Mouse (Mus musculus) limb, embryonic 14.5 days (tissue): ENCODE results near the gene Bckdk. TPM values are rescaled to one million over a fixed set of nuclear protein-coding genes. Genes with fewer than 3 reads are reported as not detected.
A peak's percentile ranks its signal among the peaks of the same experiment; 100 is the strongest.
"Not testable (repeated sequence)": the region's sequence is repeated elsewhere in the genome, so short reads cannot be mapped to it uniquely, and the experiment has no call there.

Experiments used
- ATAC-seq: fragments of 200-750 bp; cut with Nextera tagmentation; 2 replicates; pipeline ENCODE4 v1.8.0; 2017; ENCODE audit warnings: low read depth, moderate number of reproducible peaks, moderate TSS enrichment; ENCODE audit not compliant: low FRiP score
- DNase-seq: peaks from one replicate; pipeline ENCODE4 v3.0.0-alpha.2; 2015; ENCODE audit warnings: low spot score
- H3K27ac ChIP-seq: fragments of 300-500 bp; sonication (generic); replicated peaks from 2 replicates; pipeline ENCODE4 v1.5.1; 2014; ENCODE audit warnings: low read depth, mild to moderate bottlenecking, low read length, moderate library complexity, mixed read lengths
- H3K27me3 ChIP-seq: fragments of 300-500 bp; sonication (generic); 2 replicates; pipeline ENCODE4 v1.6.1; 2014; ENCODE audit warnings: low read length, mixed read lengths; ENCODE audit not compliant: control insufficient read depth, insufficient read depth
- H3K36me3 ChIP-seq: fragments of 300-500 bp; sonication (generic); 2 replicates; pipeline ENCODE4 v1.6.1; 2014; ENCODE audit warnings: mild to moderate bottlenecking, low read length, moderate library complexity, mixed read lengths; ENCODE audit not compliant: control insufficient read depth, insufficient read depth
- H3K4me1 ChIP-seq: fragments of 300-500 bp; sonication (generic); 2 replicates; pipeline ENCODE4 v1.6.1; 2014; ENCODE audit warnings: antibody characterized with exemption, low read length, mixed read lengths; ENCODE audit not compliant: control insufficient read depth, insufficient read depth
- H3K4me2 ChIP-seq: fragments of 300-500 bp; sonication (generic); replicated peaks from 2 replicates; pipeline ENCODE4 v1.6.1; 2014; ENCODE audit warnings: low read depth, mild to moderate bottlenecking, low read length, moderate library complexity; ENCODE audit not compliant: severe bottlenecking
- H3K4me3 ChIP-seq: fragments of 300-500 bp; sonication (generic); replicated peaks from 2 replicates; pipeline ENCODE4 v1.5.1; 2014; ENCODE audit warnings: low read length
- H3K9ac ChIP-seq: fragments of 300-500 bp; sonication (generic); 2 replicates; pipeline ENCODE4 v1.6.1; 2014; ENCODE audit warnings: mild to moderate bottlenecking, low read depth, low read length, moderate library complexity; ENCODE audit not compliant: severe bottlenecking
- H3K9me3 ChIP-seq: fragments of 300-500 bp; sonication (generic); 2 replicates; pipeline ENCODE4 v1.6.1; 2016; ENCODE audit warnings: low read length; ENCODE audit not compliant: control insufficient read depth
- POLR2A ChIP-seq: fragments of 200-500 bp; IDR thresholded peaks from 2 replicates; pipeline ENCODE4 v1.8.0; 2012; ENCODE audit warnings: inconsistent platforms, mild to moderate bottlenecking, moderate library complexity, borderline replicate concordance; ENCODE audit not compliant: insufficient read depth, insufficient read length; ENCODE audit errors: extremely low read depth
- WGBS: fragments of 180-500 bp; shearing (Covaris S2); extraction: QIAGEN DNeasy Blood & Tissue Kit; methylation state at CpG from one replicate; pipeline ENCODE4 v1.1.7; 2014; 5-methylcytosine and 5-hydroxymethylcytosine counted together
- polyA plus RNA-seq, 2 experiments: library from polyadenylated mRNA; depleted of rRNA in 1 of 2; stranded (reverse) in 1 of 2; unstranded in 1 of 2; fragments of >200 nt; fragmentation: Nextera tagmentation in 1 of 2; extraction: Ambion mirVana in 1 of 2; gene quantifications; 2 replicates each; pipeline versions ENCODE4 v1.2.1 to v1.2.3; 2012 to 2014

Bckdk gene
- polyA plus RNA-seq, 2 experiments: 67.0 to 122 TPM

DNA sequence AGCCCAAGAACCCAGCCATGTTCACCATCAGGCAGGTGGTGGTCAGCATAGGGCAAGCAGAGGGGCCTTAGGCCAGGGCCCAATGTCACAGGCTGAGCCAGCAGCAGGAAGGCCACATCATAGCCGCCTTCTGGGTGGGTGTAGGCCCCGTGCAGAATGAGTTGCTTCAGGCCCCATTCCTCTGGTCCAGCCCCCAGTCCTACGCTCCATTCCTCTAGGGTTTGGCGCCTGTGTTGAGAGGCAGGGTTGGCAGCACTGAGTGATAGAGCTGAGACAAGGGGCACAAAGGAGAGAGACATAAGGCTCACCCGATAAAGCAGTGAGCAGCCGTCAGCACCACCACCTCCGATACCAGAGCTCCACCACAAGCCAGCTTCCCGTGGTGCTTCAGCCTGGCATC, 16.7 kb upstream of the Bckdk start:
- Histone ChIP-seq H3K27me3 (no peaks in the 10 kb centered on the region), H3K4me1 (no peaks in the 10 kb centered on the region), H3K4me3 (no peak overlapping the region), H3K27ac (no peak overlapping the region), H3K4me2 (no peak overlapping the region), H3K9ac (no peak overlapping the region), H3K36me3 (peaks cover 85% of the 10 kb centered on the region), H3K9me3 (no peaks in the 10 kb centered on the region)
- ATAC-seq: no peak
- TF ChIP-seq POLR2A: no peak
- no peak for DNase-seq
- WGBS: 89% methylated on average over 8 of the region's 8 CpGs

GRCm38 (mm10) chr7:127887781-127888180, 16.1 kb upstream of the Bckdk start:
- Histone ChIP-seq H3K4me3 (no peak overlapping the region), H3K9me3 (no peaks in the 10 kb centered on the region), H3K4me2 (no peak overlapping the region), H3K9ac (no peak overlapping the region), H3K36me3 (peaks cover 85% of the 10 kb centered on the region), H3K4me1 (no peaks in the 10 kb centered on the region), H3K27ac (no peak overlapping the region), H3K27me3 (no peaks in the 10 kb centered on the region)
- WGBS: 84% methylated on average over 3 of the region's 3 CpGs
- no peak for TF ChIP-seq POLR2A
- DNase-seq (no peak), ATAC-seq (no peak)

DNA sequence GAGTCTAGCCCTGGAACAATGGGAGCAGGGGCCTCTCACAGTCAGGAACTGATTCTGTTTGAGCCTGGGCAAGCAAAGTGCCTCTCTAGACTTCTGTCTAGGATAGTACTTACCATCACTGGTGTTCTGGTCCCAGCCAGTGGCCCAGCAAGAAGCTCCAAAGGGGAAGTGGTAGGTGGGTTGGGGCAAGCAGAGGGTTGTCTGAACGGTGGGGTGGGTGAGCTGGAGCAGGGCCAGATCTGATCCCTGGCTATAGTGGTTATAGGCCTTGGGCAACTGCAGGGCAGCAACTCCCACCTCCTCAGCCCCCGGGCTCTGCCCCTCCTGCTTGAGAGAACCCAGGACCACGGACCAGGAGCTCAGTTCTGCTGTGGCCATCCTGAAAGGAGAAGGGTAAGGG, 15.1 kb upstream of the Bckdk start:
- Histone ChIP-seq H3K4me1 (no peaks in the 10 kb centered on the region), H3K4me3 (no peak overlapping the region), H3K4me2 (no peak overlapping the region), H3K9me3 (no peaks in the 10 kb centered on the region), H3K27ac (no peak overlapping the region), H3K9ac (no peak overlapping the region), H3K36me3 (peaks cover 85% of the 10 kb centered on the region), H3K27me3 (no peaks in the 10 kb centered on the region)
- DNase-seq (no peak), ATAC-seq (no peak)
- 77% methylated on average over 3 of the region's 3 CpGs for WGBS
- TF ChIP-seq POLR2A: no peak

DNA sequence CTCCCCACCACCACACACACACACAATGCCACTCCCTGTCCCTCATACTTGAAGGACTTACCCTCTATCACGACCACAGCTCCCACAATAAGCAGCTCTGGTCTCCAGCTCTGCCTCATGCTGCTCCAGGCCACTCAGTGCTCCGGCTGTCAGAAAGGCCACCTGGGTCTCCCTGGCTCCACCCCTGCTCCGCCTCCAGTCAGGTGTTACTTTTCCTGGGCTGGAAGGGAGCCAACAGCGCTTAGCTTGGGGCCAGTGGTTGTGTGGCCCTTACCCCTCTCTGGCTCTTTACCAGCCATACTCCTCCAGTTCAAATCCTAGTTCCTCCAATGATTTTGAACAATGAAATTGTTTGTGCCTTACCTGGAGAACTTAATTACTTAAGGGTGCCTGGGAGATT, 13.1 kb upstream of the Bckdk start, which contains the start of gene Prss53:
Prss53 (minus strand) TSS at position 173 of the 400 bp plus-strand sequence.
- Histone ChIP-seq H3K27ac (no peak within 1 kb of the TSS), H3K4me1 (peaks cover 4% of the 10 kb centered on the region), H3K9ac (no peak within 1 kb of the TSS), H3K36me3 (peaks cover 66% of the 10 kb centered on the region), H3K27me3 (no peaks in the 10 kb centered on the region), H3K9me3 (no peaks in the 10 kb centered on the region), H3K4me3 (no peak within 1 kb of the TSS), H3K4me2 (no peak within 1 kb of the TSS)
- 23% methylated on average over 4 of the region's 4 CpGs for WGBS
- ATAC-seq (no peak), DNase-seq (no peak)
- TF ChIP-seq POLR2A: no peak

GRCm38 (mm10) chr7:127894480-127894879, 9.4 kb upstream of the Bckdk start:
- Histone ChIP-seq H3K4me1 (peaks cover 4% of the 10 kb centered on the region), H3K27ac (0 out of 2 replicates have a peak overlapping the region, but pooled peaks have one; percentile 53), H3K4me3 (peak overlapping the region; percentile 50), H3K27me3 (no peaks in the 10 kb centered on the region), H3K9ac (peak overlapping the region; percentile 58), H3K9me3 (no peaks in the 10 kb centered on the region), H3K4me2 (peak overlapping the region; percentile 63), H3K36me3 (peaks cover 30% of the 10 kb centered on the region)
- no peak for TF ChIP-seq POLR2A
- ATAC-seq (no peak), DNase-seq (no peak)
- 68% methylated on average over 5 of the region's 5 CpGs for WGBS

DNA sequence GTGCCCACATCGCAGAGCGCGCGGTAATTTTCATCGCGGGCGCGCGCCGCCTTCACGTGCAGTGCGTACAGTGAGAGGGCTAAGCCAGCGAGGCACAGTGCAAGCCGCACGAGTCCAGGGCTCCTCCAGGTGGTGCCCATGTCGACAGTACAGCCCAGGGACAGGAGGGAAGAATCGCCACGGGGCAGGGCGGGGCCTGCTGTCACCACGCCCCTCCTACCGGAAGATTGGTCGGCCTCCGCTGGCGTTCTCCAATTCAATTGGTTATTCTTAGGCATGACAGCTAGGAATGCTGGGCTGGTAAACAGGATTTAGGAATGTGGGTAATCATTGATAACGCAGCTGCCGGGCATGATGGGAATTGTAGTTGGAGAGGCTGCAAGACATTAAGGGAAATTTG, 8.4 kb upstream of the Bckdk start, which contains the start of the genes Gm21974 and Vkorc1:
Gm21974 (minus strand) TSS at position 13 of the 400 bp plus-strand sequence.
Vkorc1 (minus strand) TSS at position 176 of the 400 bp plus-strand sequence.
- WGBS: under 1% methylated on average over 26 of the region's 26 CpGs
- H3K4me1 ChIP-seq: peaks cover 4% of the 10 kb centered on the region
- ATAC-seq (peak; percentile 96), DNase-seq (peak; percentile 99)
- peak within 1 kb of the TSS; percentile 53 for H3K27ac ChIP-seq
- 0 out of 2 replicates have a peak, but pooled peaks have one; percentile 40 for TF ChIP-seq POLR2A
- peak within 1 kb of the TSS; percentile 63 for H3K4me2 ChIP-seq
- no peaks in the 10 kb centered on the region for H3K9me3 ChIP-seq
- H3K27me3 ChIP-seq: no peaks in the 10 kb centered on the region
- peak within 1 kb of the TSS; percentile 58 for H3K9ac ChIP-seq
- peaks cover 28% of the 10 kb centered on the region for H3K36me3 ChIP-seq
- peak within 1 kb of the TSS; percentile 50 for H3K4me3 ChIP-seq

GRCm38 (mm10) chr7:127895891-127896290, 8.0 kb upstream of the Bckdk start:
- H3K4me1 ChIP-seq, H3K9me3 ChIP-seq, DNase-seq, H3K9ac ChIP-seq, H3K27me3 ChIP-seq, H3K27ac ChIP-seq: not testable (repeated sequence)
- peak overlapping the region; percentile 50 for H3K4me3 ChIP-seq
- H3K36me3 ChIP-seq: peaks cover 25% of the 10 kb centered on the region
- 72% methylated on average over 7 of the region's 7 CpGs for WGBS
- peak overlapping the region; percentile 63 for H3K4me2 ChIP-seq
- ATAC-seq: peak; percentile 1; the same call in 1 of the 2 replicates
